Mouse (Mus musculus): Measurements from ENCODE around the gene Rab42. TPM values are rescaled to one million over a fixed set of nuclear protein-coding genes. Genes with fewer than 3 reads are reported as not detected.

Rab42 gene
- polyA plus RNA-seq, 1 experiment = 2.0 TPM

- DNase-seq = no peak
- Histone ChIP-seq H3K4me3 (replicated peaks; ENCODE audit: extremely low read depth, low read depth, low read length) (no peak overlapping the region), H3K4me1 (ENCODE audit: control insufficient read depth, insufficient read depth, low read length) (peaks cover 3% of the 10 kb centered on the region)
- 62% methylated on average over 3 of the region's 3 CpGs for WGBS
- TF ChIP-seq CTCF (IDR thresholded peaks at IDR 0.05; ENCODE audit: insufficient read depth, low read length) (no peak), POLR2A (IDR thresholded peaks at IDR 0.05; ENCODE audit: borderline replicate concordance, extremely low read depth, low read depth, low read length) (no peak)
These were observed 36.3 kb downstream of the Rab42 start for GRCm38 (mm10) chr4:132266835-132267349.

- TF ChIP-seq CTCF (IDR thresholded peaks at IDR 0.05; ENCODE audit: insufficient read depth, low read length) (no peak), POLR2A (IDR thresholded peaks at IDR 0.05; ENCODE audit: borderline replicate concordance, extremely low read depth, low read depth, low read length) (no peak)
- DNase-seq = no peak
- no peak overlapping the region for H3K4me3 ChIP-seq (replicated peaks; ENCODE audit: extremely low read depth, low read depth, low read length)
- peaks cover 7% of the 10 kb centered on the region; the same call in 1 of the 2 replicates for H3K4me1 ChIP-seq (ENCODE audit: control insufficient read depth, insufficient read depth, low read length)
- 88% methylated on average over 7 of the region's 7 CpGs for WGBS
These were observed 39.9 kb downstream of the Rab42 start for GRCm38 (mm10) chr4:132263313-132263712.

GRCm38 (mm10) chr4:132262358-132262616 lies 40.9 kb downstream of the Rab42 start:
- Histone ChIP-seq H3K4me3 (replicated peaks; ENCODE audit: extremely low read depth, low read depth, low read length) (no peak overlapping the region), H3K4me1 (ENCODE audit: control insufficient read depth, insufficient read depth, low read length) (peaks cover 7% of the 10 kb centered on the region; the same call in 1 of the 2 replicates)
- WGBS = 51% methylated on average over 5 of the region's 5 CpGs
- DNase-seq = no peak
- TF ChIP-seq CTCF (IDR thresholded peaks at IDR 0.05; ENCODE audit: insufficient read depth, low read length) (no peak), POLR2A (IDR thresholded peaks at IDR 0.05; ENCODE audit: borderline replicate concordance, extremely low read depth, low read depth, low read length) (no peak)

GRCm38 (mm10) chr4:132261514-132262357 lies 41.4 kb downstream of the Rab42 start, which contains the start of gene Gmeb1:
TSS of gene Gmeb1 (minus strand) at chr4:132261602.
- Histone ChIP-seq H3K4me3 (replicated peaks; ENCODE audit: extremely low read depth, low read depth, low read length) (peak within 1 kb of the TSS; percentile 95), H3K4me1 (ENCODE audit: control insufficient read depth, insufficient read depth, low read length) (peaks cover 7% of the 10 kb centered on the region; the same call in 1 of the 2 replicates)
- peak; percentile 74 for DNase-seq
- no peak for TF ChIP-seq POLR2A (IDR thresholded peaks at IDR 0.05; ENCODE audit: borderline replicate concordance, extremely low read depth, low read depth, low read length)
- TF ChIP-seq CTCF (IDR thresholded peaks at IDR 0.05; ENCODE audit: insufficient read depth, low read length) = no peak
- 8% methylated on average over 39 of the region's 49 CpGs for WGBS

- 2% methylated on average over 31 of the region's 64 CpGs for WGBS
- TF ChIP-seq CTCF (IDR thresholded peaks at IDR 0.05; ENCODE audit: insufficient read depth, low read length) = no peak
- TF ChIP-seq POLR2A (IDR thresholded peaks at IDR 0.05; ENCODE audit: borderline replicate concordance, extremely low read depth, low read depth, low read length) = no peak
- Histone ChIP-seq H3K4me1 (ENCODE audit: control insufficient read depth, insufficient read depth, low read length) (peaks cover 7% of the 10 kb centered on the region; the same call in 1 of the 2 replicates), H3K4me3 (replicated peaks; ENCODE audit: extremely low read depth, low read depth, low read length) (peak overlapping the region; percentile 89)
- peak; percentile 63 for DNase-seq
These were observed 42.5 kb downstream of the Rab42 start for GRCm38 (mm10) chr4:132260404-132261379.

- Histone ChIP-seq H3K4me3 (replicated peaks; ENCODE audit: extremely low read depth, low read depth, low read length) (no peak overlapping the region), H3K4me1 (ENCODE audit: control insufficient read depth, insufficient read depth, low read length) (peaks cover 7% of the 10 kb centered on the region; the same call in 1 of the 2 replicates)
- TF ChIP-seq CTCF (IDR thresholded peaks at IDR 0.05; ENCODE audit: insufficient read depth, low read length) (no peak), POLR2A (IDR thresholded peaks at IDR 0.05; ENCODE audit: borderline replicate concordance, extremely low read depth, low read depth, low read length) (no peak)
- WGBS = 42% methylated on average over 4 of the region's 4 CpGs
- no peak for DNase-seq
These were observed 43.9 kb downstream of the Rab42 start for GRCm38 (mm10) chr4:132259248-132259647.

- DNase-seq = no peak
- WGBS = 91% methylated on average over 3 of the region's 3 CpGs
- TF ChIP-seq POLR2A (IDR thresholded peaks at IDR 0.05; ENCODE audit: borderline replicate concordance, extremely low read depth, low read depth, low read length) = no peak
- no peak for TF ChIP-seq CTCF (IDR thresholded peaks at IDR 0.05; ENCODE audit: insufficient read depth, low read length)
- Histone ChIP-seq H3K4me3 (replicated peaks; ENCODE audit: extremely low read depth, low read depth, low read length) (no peak overlapping the region), H3K4me1 (ENCODE audit: control insufficient read depth, insufficient read depth, low read length) (peaks cover 4% of the 10 kb centered on the region; the same call in 1 of the 2 replicates)
These were observed 46.8 kb downstream of the Rab42 start for GRCm38 (mm10) chr4:132256384-132256783.

- Histone ChIP-seq H3K4me1 (ENCODE audit: control insufficient read depth, insufficient read depth, low read length) (peaks cover 4% of the 10 kb centered on the region; the same call in 1 of the 2 replicates), H3K4me3 (replicated peaks; ENCODE audit: extremely low read depth, low read depth, low read length) (no peak overlapping the region)
- DNase-seq = no peak
- WGBS = 79% methylated on average over 3 of the region's 3 CpGs
- no peak for TF ChIP-seq POLR2A (IDR thresholded peaks at IDR 0.05; ENCODE audit: borderline replicate concordance, extremely low read depth, low read depth, low read length)
- no peak for TF ChIP-seq CTCF (IDR thresholded peaks at IDR 0.05; ENCODE audit: insufficient read depth, low read length)
These were observed 48.2 kb downstream of the Rab42 start for GRCm38 (mm10) chr4:132254986-132255385.

GRCm38 (mm10) chr4:132253622-132254021 lies 49.6 kb downstream of the Rab42 start:
- Histone ChIP-seq H3K4me1 (ENCODE audit: control insufficient read depth, insufficient read depth, low read length) (no peaks in the 10 kb centered on the region; the same call in 1 of the 2 replicates), H3K4me3 (replicated peaks; ENCODE audit: extremely low read depth, low read depth, low read length) (no peak overlapping the region)
- no peak for DNase-seq
- TF ChIP-seq CTCF (IDR thresholded peaks at IDR 0.05; ENCODE audit: insufficient read depth, low read length) (no peak), POLR2A (IDR thresholded peaks at IDR 0.05; ENCODE audit: borderline replicate concordance, extremely low read depth, low read depth, low read length) (no peak)
- WGBS = 52% methylated on average over 2 of the region's 2 CpGs
